Mouse (Mus musculus) G1E (cell line): ENCODE data around the gene Commd1.

Source experiments
- CTCF ChIP-seq: IDR thresholded peaks from 2 replicates; pipeline ENCODE4 v1.5.1; 2012; ENCODE audit warnings: low read depth, low read length, inconsistent platforms, mixed read lengths
- GATA1 ChIP-seq: IDR thresholded peaks from 2 replicates; pipeline ENCODE4 v1.6.1; 2012; ENCODE audit warnings: borderline replicate concordance, low read length, inconsistent platforms, mixed read lengths
- GATA2 ChIP-seq: IDR thresholded peaks from 2 replicates; pipeline ENCODE4 v1.6.1; 2012; ENCODE audit warnings: low read depth, low read length, inconsistent platforms, borderline replicate concordance
- TAL1 ChIP-seq: conservative IDR thresholded peaks from 2 replicates; pipeline ENCODE4 v1.6.1; 2012; ENCODE audit warnings: low read depth, low read length, inconsistent platforms, mixed read lengths

GRCm38 (mm10) chr11:22911831-22912230, 70.4 kb downstream of the Commd1 start:
- TF ChIP-seq CTCF (no peak), GATA2 (no peak), TAL1 (no peak), GATA1 (no peak)
